Mouse (Mus musculus) mouse embryonic stem cell (cell line): ENCODE measurements around the gene Mapk8ip2.
"Not testable (repeated sequence)": the region's sequence is repeated elsewhere in the genome, so short reads cannot be mapped to it uniquely, and the experiment has no call there.

Experiments
- in situ Hi-C, 2 experiments: fragments of 300-500 bp; cut with MboI; formaldehyde crosslinking; loops; 1 replicate in 1 of 2; 3 replicates in 1 of 2; pipeline ENCODE4 v1.14.3; 2019 to 2020; ENCODE audit warnings: low sequenced_read_pairs in 2 of 2, low pct_unique_long_range_greater_than_20kb in 1 of 2, mixed read lengths in 1 of 2; ENCODE audit not compliant: unreplicated experiment in 1 of 2

The Mapk8ip2 gene

GRCm38 (mm10) chr15:89453865-89454478 is at the start of gene Mapk8ip2:
Gene Mapk8ip2, plus strand, starts transcription at chr15:89453913.
- in situ Hi-C loops: no loop called here

- in situ Hi-C loops: no loop called here
Measured at GRCm38 (mm10) chr15:89404831-89405623, 48.7 kb upstream of the Mapk8ip2 start.

- in situ Hi-C loops: no loop called here
Measured at GRCm38 (mm10) chr15:89406691-89407090, 47.0 kb upstream of the Mapk8ip2 start.

- in situ Hi-C loops: no loop called here
Measured at GRCm38 (mm10) chr15:89410118-89410517, 43.6 kb upstream of the Mapk8ip2 start, which contains the start of gene Syce3. Gene Syce3, minus strand, starts transcription at chr15:89410503.

GRCm38 (mm10) chr15:89415282-89415681 is 38.4 kb upstream of the Mapk8ip2 start:
- in situ Hi-C loops: no loop called here

- in situ Hi-C loops: no loop called here
Measured at GRCm38 (mm10) chr15:89421938-89422337, 31.8 kb upstream of the Mapk8ip2 start.

GRCm38 (mm10) chr15:89424621-89425020 is 29.1 kb upstream of the Mapk8ip2 start:
- in situ Hi-C loops: no loop called here

GRCm38 (mm10) chr15:89425711-89426121 is 28.0 kb upstream of the Mapk8ip2 start, which contains the start of gene Cpt1b:
Gene Cpt1b, minus strand, starts transcription at chr15:89425863.
- in situ Hi-C loops: no loop called here

- in situ Hi-C loops: no loop called here
Measured at GRCm38 (mm10) chr15:89426716-89427115, 27.0 kb upstream of the Mapk8ip2 start.

GRCm38 (mm10) chr15:89428136-89428790 is 25.4 kb upstream of the Mapk8ip2 start:
- in situ Hi-C loops: no loop called here

- in situ Hi-C loops: no loop called here
Measured at GRCm38 (mm10) chr15:89428821-89429351, 24.8 kb upstream of the Mapk8ip2 start.

GRCm38 (mm10) chr15:89429352-89430221 is 24.1 kb upstream of the Mapk8ip2 start, which contains the start of the genes C730034F03Rik, Gm44502 and Chkb:
Gene C730034F03Rik, plus strand, starts transcription at chr15:89429589.
Gene Gm44502, minus strand, starts transcription at chr15:89429696.
Gene Chkb, minus strand, starts transcription at chr15:89429908.
- in situ Hi-C loops: no loop called here

GRCm38 (mm10) chr15:89430341-89430740 is 23.4 kb upstream of the Mapk8ip2 start:
- in situ Hi-C loops: no loop called here

- in situ Hi-C loops: not testable (repeated sequence)
Measured at GRCm38 (mm10) chr15:89430771-89431170, 22.9 kb upstream of the Mapk8ip2 start.

- in situ Hi-C loops: no loop called here
Measured at GRCm38 (mm10) chr15:89431271-89431670, 22.4 kb upstream of the Mapk8ip2 start.

GRCm38 (mm10) chr15:89431806-89432205 is 21.9 kb upstream of the Mapk8ip2 start:
- in situ Hi-C loops: no loop called here

- in situ Hi-C loops: no loop called here
Measured at GRCm38 (mm10) chr15:89432946-89433345, 20.8 kb upstream of the Mapk8ip2 start.

- in situ Hi-C loops: no loop called here
Measured at GRCm38 (mm10) chr15:89434136-89434535, 19.6 kb upstream of the Mapk8ip2 start.
